In genomic region chr19:27491873-27492272, GRCm38 (mm10) we compare ENCODE assay signal across 11 mouse cellular contexts.
DNase-seq lines count a peak whose midpoint lies in the region; ATAC-seq lines count a peak whose summit lies in the region.
"Had no signal": no experiment of that assay in that cellular context is flagged by ENCODE, and none has a peak within 500 bp of the region (broad histone marks: within the 10 kb centered on the region; RNA-seq: fewer than 3 reads in every experiment).

No protein-coding gene starts in this region.

- ATAC-seq in frontal cortex, adult (ENCODE audit: low TSS enrichment) = peak; percentile 84
- no peak for ATAC-seq in erythroid progenitor cell, adult 5-6 weeks (replicated peaks; ENCODE audit: low FRiP score, poor library complexity, severe bottlenecking)
- ATAC-seq: forebrain, embryonic 15.5 days had no signal

- DNase-seq in frontal cortex, postnatal 14 days (ENCODE audit: low spot score in 2 of 2) = no peak
- peak; percentile 1 to 5 for DNase-seq in kidney, postnatal 36 days
- DNase-seq in kidney, adult 11 months = no peak
- peak; percentile 59 for DNase-seq in 3T3-L1 (ENCODE audit: low read depth, low spot score)
- DNase-seq in embryo, embryonic 10.5 days (ENCODE audit: low spot score) = no peak
- DNase-seq: adrenal gland, postnatal 25 days; cerebellum, adult 2 months; embryo, embryonic 11 days had no signal

Comparison
In these comparisons a context has a peak if more than half of its experiments do, and no peak if none do; other contexts are left out.
1. DNase-seq: peak in kidney, postnatal 36 days (2 of 2) and 3T3-L1 (single experiment); none in frontal cortex, postnatal 14 days (0 of 2), kidney, adult 11 months (single experiment) and embryo, embryonic 10.5 days (single experiment).